In the genomic region with DNA sequence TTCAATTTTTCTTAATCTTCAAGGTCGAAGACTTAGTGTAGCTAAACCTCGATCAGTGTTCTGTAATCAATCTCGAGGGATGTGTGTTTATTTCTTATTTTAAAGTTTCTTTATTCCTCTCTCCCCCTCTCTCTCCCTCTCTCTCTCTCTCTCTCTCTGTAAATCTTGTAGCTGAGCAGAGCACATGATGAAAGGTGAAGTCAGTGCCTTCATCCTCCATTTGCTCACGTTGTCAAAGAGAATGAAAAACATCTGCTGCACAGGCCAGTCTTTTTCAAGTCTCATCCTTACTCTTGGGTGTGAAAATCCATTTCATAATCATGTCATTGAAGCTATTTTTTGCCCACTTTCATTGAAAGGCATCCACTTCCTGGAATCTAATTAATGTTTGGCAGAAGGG, we compare ENCODE assay signal across 13 mouse cellular contexts. TPM values are rescaled to one million over a fixed set of nuclear protein-coding genes. Genes with fewer than 3 reads are reported as not detected.
DNase-seq lines count a peak whose midpoint lies in the region; ATAC-seq and TF ChIP-seq lines count a peak whose summit lies in the region.
"Had no signal": no experiment of that assay in that cellular context is flagged by ENCODE, and none has a peak within 500 bp of the region (broad histone marks: within the 10 kb centered on the region; RNA-seq: fewer than 3 reads in every experiment).

No protein-coding gene starts in this region.

- no peak for DNase-seq in midbrain, postnatal 0 days (ENCODE audit: low spot score)
- DNase-seq in heart, adult 9 months (ENCODE audit: low spot score in 2 of 2) = no peak
- DNase-seq in kidney, postnatal 36 days = no peak
- DNase-seq in adrenal gland, postnatal 10 days = no peak
- DNase-seq: lung, adult 2 months had no signal

- H3K9me3 ChIP-seq in midbrain, embryonic 12.5 days = no peaks in the 10 kb centered on the region
- H3K9me3 ChIP-seq in midbrain, postnatal 0 days (ENCODE audit: low read length) = no peaks in the 10 kb centered on the region
- no peaks in the 10 kb centered on the region for H3K9me3 ChIP-seq in forebrain, embryonic 15.5 days
- H3K9me3 ChIP-seq in midbrain, embryonic 13.5 days = no peaks in the 10 kb centered on the region

- WGBS in midbrain, embryonic 12.5 days = 25% methylated on average over 4 of the region's 4 CpGs
- 16% methylated on average over 4 of the region's 4 CpGs for WGBS in midbrain, postnatal 0 days
- 21% methylated on average over 4 of the region's 4 CpGs for WGBS in forebrain, embryonic 15.5 days
- WGBS in midbrain, embryonic 13.5 days = 16% methylated on average over 4 of the region's 4 CpGs

- no peak overlapping the region for H3K27ac ChIP-seq in midbrain, embryonic 12.5 days (replicated peaks)
- H3K27ac ChIP-seq in midbrain, postnatal 0 days (ENCODE audit: low read depth, low read length) = no peak overlapping the region
- no peak overlapping the region for H3K27ac ChIP-seq in forebrain, embryonic 15.5 days (replicated peaks)
- no peak overlapping the region; the same call in 1 of the 2 replicates for H3K27ac ChIP-seq in midbrain, embryonic 13.5 days
- H3K27ac ChIP-seq: layer of hippocampus, adult 2 months; macrophage had no signal

- no peak overlapping the region for H3K4me3 ChIP-seq in midbrain, embryonic 12.5 days
- no peak overlapping the region for H3K4me3 ChIP-seq in midbrain, postnatal 0 days (ENCODE audit: low read depth, low read length)
- no peak overlapping the region for H3K4me3 ChIP-seq in forebrain, embryonic 15.5 days
- no peak overlapping the region for H3K4me3 ChIP-seq in midbrain, embryonic 13.5 days (replicated peaks)
- H3K4me3 ChIP-seq: layer of hippocampus, adult 2 months had no signal

- TF ChIP-seq CTCF in midbrain, postnatal 0 days (IDR thresholded peaks at IDR 0.05) = no peak

- H3K4me2 ChIP-seq in midbrain, embryonic 12.5 days (replicated peaks) = 0 out of 2 replicates have a peak overlapping the region, but pooled peaks have one; percentile 22
- H3K4me2 ChIP-seq in midbrain, postnatal 0 days (ENCODE audit: low read depth, low read length, poor library complexity, severe bottlenecking) = no peak overlapping the region
- no peak overlapping the region; the same call in 1 of the 2 replicates for H3K4me2 ChIP-seq in forebrain, embryonic 15.5 days (replicated peaks)
- peak overlapping the region; percentile 36 for H3K4me2 ChIP-seq in midbrain, embryonic 13.5 days (replicated peaks)

- H3K9ac ChIP-seq in midbrain, embryonic 12.5 days (replicated peaks) = no peak overlapping the region
- H3K9ac ChIP-seq in midbrain, postnatal 0 days (replicated peaks; ENCODE audit: low read length, poor library complexity, severe bottlenecking) = no peak overlapping the region
- no peak overlapping the region for H3K9ac ChIP-seq in forebrain, embryonic 15.5 days (replicated peaks)
- H3K9ac ChIP-seq in midbrain, embryonic 13.5 days (replicated peaks) = no peak overlapping the region

- no peaks in the 10 kb centered on the region for H3K27me3 ChIP-seq in midbrain, embryonic 12.5 days
- H3K27me3 ChIP-seq in midbrain, postnatal 0 days (ENCODE audit: insufficient read depth, low read length) = no peaks in the 10 kb centered on the region
- no peaks in the 10 kb centered on the region for H3K27me3 ChIP-seq in forebrain, embryonic 15.5 days
- H3K27me3 ChIP-seq in midbrain, embryonic 13.5 days = no peaks in the 10 kb centered on the region

- no peaks in the 10 kb centered on the region for H3K4me1 ChIP-seq in midbrain, embryonic 12.5 days
- H3K4me1 ChIP-seq in midbrain, postnatal 0 days (ENCODE audit: insufficient read depth, low read length) = no peaks in the 10 kb centered on the region
- peaks cover 7% of the 10 kb centered on the region; the same call in 1 of the 2 replicates for H3K4me1 ChIP-seq in forebrain, embryonic 15.5 days
- peaks cover 8% of the 10 kb centered on the region; the same call in 1 of the 2 replicates for H3K4me1 ChIP-seq in midbrain, embryonic 13.5 days (replicated peaks)

- ATAC-seq in midbrain, embryonic 12.5 days (ENCODE audit: low FRiP score, low read depth) = peak; percentile 28
- no peak for ATAC-seq in midbrain, postnatal 0 days (ENCODE audit: low FRiP score)
- peak; percentile 42; the same call in 1 of the 2 replicates for ATAC-seq in forebrain, embryonic 15.5 days (replicated peaks)
- peak; percentile 77 for ATAC-seq in midbrain, embryonic 13.5 days
- ATAC-seq: inflammation-experienced regulatory T-cells, adult 6 months had no signal

- H3K36me3 ChIP-seq in midbrain, embryonic 12.5 days = no peaks in the 10 kb centered on the region
- no peaks in the 10 kb centered on the region for H3K36me3 ChIP-seq in midbrain, postnatal 0 days (ENCODE audit: insufficient read depth, low read length)
- H3K36me3 ChIP-seq in forebrain, embryonic 15.5 days = no peaks in the 10 kb centered on the region
- H3K36me3 ChIP-seq in midbrain, embryonic 13.5 days = no peaks in the 10 kb centered on the region

RNA-seq across cellular contexts. Expression of a gene that starts 12.1 kb away (rescaled TPM):
- 15.7 and 16.5 TPM in 2 replicates for polyA plus RNA-seq in midbrain, embryonic 12.5 days (2016; fragmentation: Nextera tagmentation; extraction: Ambion mirVana)
- total RNA-seq in midbrain, postnatal 0 days (2014; rRNA removed) = 75.5 and 77.7 TPM in 2 replicates
- polyA plus RNA-seq in midbrain, postnatal 0 days (2015; fragmentation: Nextera tagmentation; extraction: Ambion mirVana) = 103 and 104 TPM in 2 replicates
- polyA plus RNA-seq in forebrain, embryonic 15.5 days (2015; fragmentation: Nextera tagmentation; extraction: Ambion mirVana) = 40.1 and 42.9 TPM in 2 replicates
- 43.9 and 54.7 TPM in 2 replicates for polyA plus RNA-seq in midbrain, embryonic 13.5 days (2015; fragmentation: Nextera tagmentation; extraction: Ambion mirVana)
- total RNA-seq in adrenal gland, postnatal 10 days (2021) = 1 to 10 TPM; 2.0 to 2.7 TPM
- total RNA-seq: granulocyte monocyte progenitor cell, adult 5-6 weeks; MEL had no signal
- polyA plus RNA-seq: inflammation-experienced regulatory T-cells, adult 6 months; macrophage had no signal

Comparison
In these comparisons a context has a peak if more than half of its experiments do, and no peak if none do; other contexts are left out.
1. H3K4me2 ChIP-seq: peak in midbrain, embryonic 12.5 days (single experiment) and midbrain, embryonic 13.5 days (single experiment); none in midbrain, postnatal 0 days (single experiment) and forebrain, embryonic 15.5 days (single experiment).